Mouse (Mus musculus) splenic B cell, adult 2 months (primary cell): ENCODE results near the gene Ezh2.

Experiments
- DNase-seq: peaks from one replicate; pipeline ENCODE4 v3.0.0-alpha.2; 2011; ENCODE audit warnings: low read depth, low spot score
- H3K27me3 ChIP-seq: 2 replicates; pipeline ENCODE4 v1.6.1; 2012; ENCODE audit warnings: mild to moderate bottlenecking, low read length, moderate library complexity, mixed read lengths; ENCODE audit not compliant: control insufficient read depth, poor library complexity, insufficient read depth, severe bottlenecking
- H3K36me3 ChIP-seq: 2 replicates; pipeline ENCODE4 v1.6.1; 2012; ENCODE audit warnings: mild to moderate bottlenecking, low read length, moderate library complexity, mixed read lengths; ENCODE audit not compliant: control insufficient read depth, poor library complexity, insufficient read depth, severe bottlenecking

Gene Ezh2

DNA sequence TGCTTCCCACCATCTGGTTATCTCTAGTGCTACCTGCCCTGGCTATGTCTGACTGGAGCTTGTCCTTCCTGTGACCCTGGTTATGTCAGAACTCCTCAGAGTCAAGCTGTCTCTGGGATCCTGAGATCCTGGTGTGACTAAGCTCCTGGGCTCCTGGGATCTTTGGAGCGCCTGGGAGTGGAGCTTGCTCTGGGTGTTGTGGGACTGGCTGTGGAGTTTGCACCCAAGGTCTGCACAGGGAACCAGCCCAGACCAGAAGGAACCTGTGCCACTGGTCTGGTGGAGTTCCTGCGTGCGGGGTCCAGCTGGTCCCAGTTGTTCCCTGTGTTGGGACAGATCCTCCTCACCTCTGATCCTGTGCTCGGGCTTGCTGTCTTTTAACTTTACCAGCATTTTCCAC, 100.6 kb downstream of the Ezh2 start:
- no peak for DNase-seq
- H3K27me3 ChIP-seq, result no peaks in the 10 kb centered on the region
- H3K36me3 ChIP-seq, result 0 out of 2 replicates have a peak, but pooled peaks cover 4% of the 10 kb centered on the region

DNA sequence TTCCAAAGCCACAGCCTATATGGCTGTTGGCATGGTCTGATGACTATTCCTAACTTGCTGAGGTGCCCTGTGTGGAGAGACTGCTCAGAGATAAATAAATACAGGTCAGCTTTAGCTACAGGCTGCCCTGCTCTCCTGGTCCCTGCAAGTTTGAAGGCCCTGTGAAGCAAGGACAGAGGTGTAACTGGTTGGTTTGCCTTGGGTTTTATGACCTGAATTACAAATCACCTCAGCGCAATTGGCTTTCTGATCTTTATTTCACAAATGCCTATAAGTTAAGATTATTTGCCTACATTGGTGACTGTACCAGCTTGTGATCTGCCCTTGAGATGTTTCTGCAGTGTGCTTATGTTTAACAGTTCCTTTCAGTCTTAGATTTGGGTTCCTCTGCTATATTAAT, 113.1 kb downstream of the Ezh2 start:
- H3K36me3 ChIP-seq, result no peaks in the 10 kb centered on the region; the same call in 1 of the 2 replicates
- DNase-seq, result no peak
- H3K27me3 ChIP-seq, result no peaks in the 10 kb centered on the region
